Mouse (Mus musculus) CH12.LX (cell line): Measurements from ENCODE around the gene Gm49337. TPM values are rescaled to one million over a fixed set of nuclear protein-coding genes. Genes with fewer than 3 reads are reported as not detected.

Experiments used
- DNase-seq: peaks from one replicate; pipeline ENCODE4 v3.0.0-alpha.2; 2013; ENCODE audit errors: extremely low read depth
- H3K27ac ChIP-seq: 2 replicates; pipeline ENCODE4 v1.5.1; 2012; ENCODE audit warnings: low read depth, mild to moderate bottlenecking, control low read depth, moderate library complexity; ENCODE audit not compliant: insufficient read depth
- H3K27me3 ChIP-seq: replicated peaks from 2 replicates; pipeline ENCODE3; 2012; ENCODE audit warnings: inconsistent platforms
- H3K36me3 ChIP-seq, 2 experiments: replicated peaks in 1 of 2; 2 replicates each; pipeline versions ENCODE3 to v1.6.1; 2012; ENCODE audit warnings: inconsistent platforms in 1 of 2, low read length in 1 of 2, mild to moderate bottlenecking in 1 of 2, mixed read lengths in 1 of 2, moderate library complexity in 1 of 2; ENCODE audit not compliant: control insufficient read depth in 1 of 2, insufficient read depth in 1 of 2
- H3K4me1 ChIP-seq, 2 experiments: 2 replicates each; pipeline ENCODE4 v1.6.1; 2012; ENCODE audit warnings: inconsistent platforms in 1 of 2, moderate library complexity in 1 of 2; ENCODE audit not compliant: insufficient read depth in 2 of 2, control insufficient read depth in 1 of 2
- H3K4me2 ChIP-seq: 2 replicates; pipeline ENCODE4 v1.6.1; 2012; ENCODE audit warnings: low read depth, mild to moderate bottlenecking, control low read depth; ENCODE audit not compliant: poor library complexity, insufficient read depth, severe bottlenecking
- H3K4me3 ChIP-seq, 3 experiments: fragments of 150-350 bp in 1 of 3; sonication (generic) in 1 of 3; replicated peaks in 1 of 3; 2 replicates each; pipeline versions ENCODE3 to v1.5.1; 2011 to 2012; ENCODE audit warnings: low read depth in 2 of 3, low read length in 2 of 3, mild to moderate bottlenecking in 2 of 3, moderate library complexity in 2 of 3, control low read depth in 1 of 3, improper control_type of control experiment in 1 of 3, inconsistent platforms in 1 of 3, mixed read lengths in 1 of 3; ENCODE audit not compliant: poor library complexity in 1 of 3
- H3K79me2 ChIP-seq: replicated peaks from 2 replicates; pipeline ENCODE4 v1.6.1; 2012; ENCODE audit warnings: mild to moderate bottlenecking, moderate library complexity; ENCODE audit not compliant: control insufficient read depth, poor library complexity, insufficient read depth, severe bottlenecking; ENCODE audit errors: extremely low read depth
- H3K9ac ChIP-seq: 2 replicates; pipeline ENCODE4 v1.6.1; 2012; ENCODE audit warnings: low read depth, mild to moderate bottlenecking, control low read depth, moderate library complexity; ENCODE audit not compliant: insufficient read depth
- H3K9me3 ChIP-seq: replicated peaks from 2 replicates; pipeline ENCODE3; 2012; ENCODE audit warnings: low read length, inconsistent platforms, mixed read lengths
- CHD1 ChIP-seq: IDR thresholded peaks from 2 replicates; pipeline ENCODE4 v1.6.1; 2012; ENCODE audit warnings: low read depth, low read length, improper control_type of control experiment, inconsistent platforms
- EP300 ChIP-seq: IDR thresholded peaks from 2 replicates; pipeline ENCODE4 v1.6.1; 2011; ENCODE audit warnings: low read length, improper control_type of control experiment
- KAT2A ChIP-seq: IDR thresholded peaks from 2 replicates; pipeline ENCODE4 v1.6.1; 2012; ENCODE audit warnings: low read length, improper control_type of control experiment, inconsistent platforms; ENCODE audit not compliant: insufficient replicate concordance
- MAZ ChIP-seq: IDR thresholded peaks from 2 replicates; pipeline ENCODE4 v1.6.1; 2012; ENCODE audit warnings: low read depth, mild to moderate bottlenecking, inconsistent platforms, low read length, improper control_type of control experiment, moderate library complexity
- MEF2A ChIP-seq: IDR thresholded peaks from 2 replicates; pipeline ENCODE4 v1.6.1; 2014; ENCODE audit warnings: low read depth, mild to moderate bottlenecking, inconsistent platforms, low read length, improper control_type of control experiment, borderline replicate concordance
- MXI1 ChIP-seq: IDR thresholded peaks from 2 replicates; pipeline ENCODE4 v1.6.1; 2011; ENCODE audit warnings: mild to moderate bottlenecking, low read depth, low read length, improper control_type of control experiment
- MYC ChIP-seq: IDR thresholded peaks from 2 replicates; pipeline ENCODE4 v1.6.1; 2011; ENCODE audit warnings: low read depth, mild to moderate bottlenecking, improper control_type of control experiment, low read length
- NELFE ChIP-seq: IDR thresholded peaks from 2 replicates; pipeline ENCODE4 v1.6.1; 2011; ENCODE audit warnings: low read depth, low read length, improper control_type of control experiment
- NRF1 ChIP-seq: IDR thresholded peaks from 2 replicates; pipeline ENCODE4 v1.6.1; 2014; ENCODE audit warnings: low read depth, mild to moderate bottlenecking, inconsistent platforms, low read length, improper control_type of control experiment, moderate library complexity
- POLR2A ChIP-seq: IDR thresholded peaks from 2 replicates; pipeline ENCODE4 v1.6.1; 2011; ENCODE audit warnings: low read depth, mild to moderate bottlenecking, improper control_type of control experiment, low read length
- POLR2AphosphoS2 ChIP-seq: IDR thresholded peaks from 2 replicates; pipeline ENCODE4 v1.6.1; 2011; ENCODE audit warnings: low read depth, low read length, improper control_type of control experiment
- RAD21 ChIP-seq: IDR thresholded peaks from 2 replicates; pipeline ENCODE4 v1.6.1; 2011; ENCODE audit warnings: low read depth, mild to moderate bottlenecking, low read length, improper control_type of control experiment, moderate library complexity
- RCOR1 ChIP-seq: conservative IDR thresholded peaks from 2 replicates; pipeline ENCODE4 v1.6.1; 2012; ENCODE audit warnings: low read depth, mild to moderate bottlenecking, inconsistent platforms, low read length, improper control_type of control experiment
- SIN3A ChIP-seq: IDR thresholded peaks from 2 replicates; pipeline ENCODE4 v1.6.1; 2012; ENCODE audit warnings: low read length, improper control_type of control experiment, inconsistent platforms
- TCF12 ChIP-seq: IDR thresholded peaks from 2 replicates; pipeline ENCODE4 v1.6.1; 2014; ENCODE audit warnings: low read depth, mild to moderate bottlenecking, inconsistent platforms, low read length, improper control_type of control experiment
- UBTF ChIP-seq: IDR thresholded peaks from 2 replicates; pipeline ENCODE4 v1.6.1; 2012; ENCODE audit warnings: low read depth, mild to moderate bottlenecking, inconsistent platforms, low read length, improper control_type of control experiment, moderate library complexity
- ZC3H11A ChIP-seq: IDR thresholded peaks from 2 replicates; pipeline ENCODE4 v1.6.1; 2012; ENCODE audit warnings: low read depth, mild to moderate bottlenecking, inconsistent platforms, low read length, improper control_type of control experiment
- dilution Hi-C: fragments of 300-500 bp; cut with MboI; formaldehyde crosslinking; loops from 2 replicates; pipeline ENCODE4 v1.14.3; 2020; ENCODE audit warnings: low sequenced_read_pairs; ENCODE audit not compliant: extremely low pct_unique_long_range_greater_than_20kb, extremely low pct_ligation_motif_present
- in situ Hi-C: fragments of 300-500 bp; cut with MboI; formaldehyde crosslinking; loops from 3 replicates; pipeline ENCODE4 v1.14.3; 2019; ENCODE audit warnings: low sequenced_read_pairs, low pct_ligation_motif_present, low pct_unique_long_range_greater_than_20kb, mixed read lengths
- polyA plus RNA-seq: library from polyadenylated mRNA; unstranded; fragments of >175 nt; gene quantifications from 2 replicates; pipeline ENCODE4 v1.2.1, GENCODE M21; 2012; ENCODE audit warnings: low read depth; ENCODE audit not compliant: insufficient read length
- total RNA-seq, 2 experiments: library from RNA; depleted of rRNA; stranded (reverse); fragments of 300-350 nt in 1 of 2; fragments of >200 nt in 1 of 2; gene quantifications; 2 replicates each; pipeline ENCODE4 v1.2.3; 2012 to 2014

The Gm49337 gene
- total and polyA plus RNA-seq, 3 experiments: not detected

DNA sequence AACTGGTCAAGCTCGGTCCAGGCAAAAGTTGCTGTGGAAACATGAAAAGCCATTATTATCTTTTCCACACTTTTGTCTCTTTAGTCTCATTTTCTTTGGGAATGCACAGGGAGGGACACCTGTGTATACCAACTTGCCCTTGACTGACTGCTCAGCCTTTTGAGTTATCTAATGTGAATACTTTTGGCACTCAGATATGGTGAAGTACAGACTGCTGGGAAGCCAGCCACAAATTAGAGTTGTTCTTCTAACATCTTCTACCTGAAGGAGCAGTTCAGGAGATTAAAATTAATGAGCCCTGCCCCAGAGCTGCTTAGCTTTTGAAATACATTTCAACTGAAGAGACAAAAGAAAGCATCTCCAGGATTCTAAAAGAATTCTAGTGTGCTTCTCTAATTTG is 45.9 kb downstream of the Gm49337 start:
- Histone ChIP-seq H3K9me3 (peaks cover 4% of the 10 kb centered on the region), H3K4me1 (peaks cover 0 to 4% of the 10 kb centered on the region in 2 experiments; a peak in 2 of 4 replicates), H3K9ac (no peak overlapping the region), H3K27me3 (peaks cover 12% of the 10 kb centered on the region), H3K27ac (no peak overlapping the region), H3K36me3 (no peaks in the 10 kb centered on the region), H3K79me2 (no peaks in the 10 kb centered on the region), H3K4me3 (no peak overlapping the region), H3K4me2 (no peak overlapping the region)
- in situ Hi-C loops (no loop called here), dilution Hi-C loops (no loop called here)
- TF ChIP-seq NRF1 (no peak), RCOR1 (no peak), POLR2AphosphoS2 (no peak), RAD21 (no peak), UBTF (no peak), ZC3H11A (no peak), POLR2A (no peak), EP300 (no peak), SIN3A (no peak), MAZ (no peak), CHD1 (no peak), NELFE (no peak), KAT2A (no peak), MEF2A (no peak)
- DNase-seq: no peak

DNA sequence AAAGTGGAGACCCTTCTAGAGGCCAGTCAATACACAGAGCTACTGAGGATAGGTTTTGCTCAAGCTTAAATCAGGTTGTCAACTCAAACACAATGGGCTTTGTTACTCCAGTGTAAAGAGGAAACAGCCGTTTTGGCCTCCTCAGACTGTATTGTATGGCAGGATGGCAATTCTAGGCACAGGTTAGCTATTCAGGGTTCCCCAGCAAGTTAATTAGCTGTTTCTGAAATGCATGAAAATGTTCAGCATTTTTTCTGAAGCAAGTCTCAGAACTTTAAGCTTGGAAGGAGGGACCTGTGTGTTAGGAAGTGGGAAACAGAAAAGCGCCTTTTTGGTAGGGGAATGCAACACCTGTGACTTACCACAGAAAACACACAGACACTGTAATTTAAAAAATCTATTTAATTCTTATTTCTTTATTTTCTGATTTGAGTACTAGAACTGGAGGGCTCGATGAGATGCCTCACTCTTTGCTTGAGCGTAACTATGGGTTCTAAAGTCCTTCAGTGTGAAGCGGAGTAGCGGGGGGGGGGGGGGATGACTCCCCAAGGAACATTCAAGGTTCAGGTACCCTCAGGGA is 47.0 kb downstream of the Gm49337 start:
- Histone ChIP-seq H3K4me2 (peak overlapping the region; percentile 84; the same call in 1 of the 2 replicates), H3K36me3 (no peaks in the 10 kb centered on the region), H3K4me3 (peak overlapping the region in 1 of 3 experiments; percentile 75), H3K79me2 (no peaks in the 10 kb centered on the region), H3K4me1 (peaks cover 0 to 4% of the 10 kb centered on the region in 2 experiments; a peak in 2 of 4 replicates), H3K9ac (peak overlapping the region; percentile 45; the same call in 1 of the 2 replicates), H3K27me3 (peaks cover 12% of the 10 kb centered on the region), H3K9me3 (peaks cover 4% of the 10 kb centered on the region), H3K27ac (no peak overlapping the region)
- DNase-seq: no peak
- in situ Hi-C loops: no loop called here
- dilution Hi-C loops: no loop called here
- TF ChIP-seq MEF2A (no peak), MYC (no peak), NRF1 (no peak), MXI1 (no peak), EP300 (no peak), CHD1 (no peak), MAZ (no peak), RCOR1 (no peak), TCF12 (no peak)
